Mouse (Mus musculus): Measurements from ENCODE around the gene Cfap44. TPM values are rescaled to one million over a fixed set of nuclear protein-coding genes. Genes with fewer than 3 reads are reported as not detected.

The Cfap44 gene
- polyA plus RNA-seq, 1 experiment from 2014 or later = 2.9 TPM

- ATAC-seq = no peak
- Histone ChIP-seq H3K4me1 (replicated peaks; ENCODE audit: control insufficient read depth, insufficient read depth, low read length) (no peaks in the 10 kb centered on the region), H3K4me3 (replicated peaks; ENCODE audit: low read length) (no peak overlapping the region), H3K4me2 (ENCODE audit: low read length) (no peak overlapping the region), H3K9ac (replicated peaks; ENCODE audit: low read depth, low read length) (no peak overlapping the region), H3K27me3 (replicated peaks; ENCODE audit: control insufficient read depth, insufficient read depth, low read length) (no peaks in the 10 kb centered on the region), H3K36me3 (ENCODE audit: control insufficient read depth, insufficient read depth) (no peaks in the 10 kb centered on the region), H3K9me3 (ENCODE audit: control insufficient read depth, low read length) (no peaks in the 10 kb centered on the region), H3K27ac (ENCODE audit: low read length) (no peak overlapping the region)
- WGBS = 90% methylated on average over 14 of the region's 14 CpGs
Measured at GRCm38 (mm10) chr16:44475281-44475680, 80.7 kb downstream of the Cfap44 start.

- WGBS = 92% methylated on average over 11 of the region's 11 CpGs
- H3K9ac ChIP-seq (replicated peaks; ENCODE audit: low read depth, low read length) = no peak overlapping the region
- H3K4me2 ChIP-seq (ENCODE audit: low read length) = no peak overlapping the region
- no peaks in the 10 kb centered on the region for H3K9me3 ChIP-seq (ENCODE audit: control insufficient read depth, low read length)
- no peaks in the 10 kb centered on the region for H3K36me3 ChIP-seq (ENCODE audit: control insufficient read depth, insufficient read depth)
- H3K27ac ChIP-seq (ENCODE audit: low read length) = no peak overlapping the region
- H3K27me3 ChIP-seq (replicated peaks; ENCODE audit: control insufficient read depth, insufficient read depth, low read length) = no peaks in the 10 kb centered on the region
- no peak for ATAC-seq
- H3K4me1 ChIP-seq (replicated peaks; ENCODE audit: control insufficient read depth, insufficient read depth, low read length) = 0 out of 2 replicates have a peak, but pooled peaks cover 3% of the 10 kb centered on the region
- H3K4me3 ChIP-seq (replicated peaks; ENCODE audit: low read length) = no peak overlapping the region
Measured at GRCm38 (mm10) chr16:44475682-44476375, 81.2 kb downstream of the Cfap44 start.

GRCm38 (mm10) chr16:44478767-44479166 lies 84.2 kb downstream of the Cfap44 start:
- H3K9me3 ChIP-seq (ENCODE audit: control insufficient read depth, low read length) = no peaks in the 10 kb centered on the region
- H3K4me2 ChIP-seq (ENCODE audit: low read length) = no peak overlapping the region
- H3K4me3 ChIP-seq (replicated peaks; ENCODE audit: low read length) = no peak overlapping the region
- H3K4me1 ChIP-seq (replicated peaks; ENCODE audit: control insufficient read depth, insufficient read depth, low read length) = 0 out of 2 replicates have a peak, but pooled peaks cover 8% of the 10 kb centered on the region
- H3K27ac ChIP-seq (ENCODE audit: low read length) = no peak overlapping the region
- WGBS = 37% methylated on average over 18 of the region's 18 CpGs
- H3K27me3 ChIP-seq (replicated peaks; ENCODE audit: control insufficient read depth, insufficient read depth, low read length) = no peaks in the 10 kb centered on the region
- ATAC-seq = no peak
- no peaks in the 10 kb centered on the region for H3K36me3 ChIP-seq (ENCODE audit: control insufficient read depth, insufficient read depth)
- H3K9ac ChIP-seq (replicated peaks; ENCODE audit: low read depth, low read length) = no peak overlapping the region

GRCm38 (mm10) chr16:44479852-44480251 lies 85.3 kb downstream of the Cfap44 start:
- H3K9me3 ChIP-seq (ENCODE audit: control insufficient read depth, low read length) = no peaks in the 10 kb centered on the region
- H3K27me3 ChIP-seq (replicated peaks; ENCODE audit: control insufficient read depth, insufficient read depth, low read length) = no peaks in the 10 kb centered on the region
- H3K4me1 ChIP-seq (replicated peaks; ENCODE audit: control insufficient read depth, insufficient read depth, low read length) = peaks cover 8% of the 10 kb centered on the region; the same call in 1 of the 2 replicates
- 80% methylated on average over 14 of the region's 14 CpGs for WGBS
- no peak overlapping the region for H3K4me3 ChIP-seq (replicated peaks; ENCODE audit: low read length)
- H3K36me3 ChIP-seq (ENCODE audit: control insufficient read depth, insufficient read depth) = no peaks in the 10 kb centered on the region
- no peak overlapping the region for H3K9ac ChIP-seq (replicated peaks; ENCODE audit: low read depth, low read length)
- H3K4me2 ChIP-seq (ENCODE audit: low read length) = no peak overlapping the region
- no peak for ATAC-seq
- no peak overlapping the region for H3K27ac ChIP-seq (ENCODE audit: low read length)

- Histone ChIP-seq H3K9me3 (ENCODE audit: control insufficient read depth, low read length) (no peaks in the 10 kb centered on the region), H3K9ac (replicated peaks; ENCODE audit: low read depth, low read length) (no peak overlapping the region), H3K27me3 (replicated peaks; ENCODE audit: control insufficient read depth, insufficient read depth, low read length) (no peaks in the 10 kb centered on the region), H3K4me1 (replicated peaks; ENCODE audit: control insufficient read depth, insufficient read depth, low read length) (peaks cover 8% of the 10 kb centered on the region; the same call in 1 of the 2 replicates), H3K36me3 (ENCODE audit: control insufficient read depth, insufficient read depth) (no peaks in the 10 kb centered on the region), H3K4me3 (replicated peaks; ENCODE audit: low read length) (no peak overlapping the region), H3K27ac (ENCODE audit: low read length) (no peak overlapping the region), H3K4me2 (ENCODE audit: low read length) (no peak overlapping the region)
- WGBS = 50% methylated on average over 7 of the region's 7 CpGs
- no peak for ATAC-seq
Measured at GRCm38 (mm10) chr16:44480616-44481015, 86.0 kb downstream of the Cfap44 start.

- no peaks in the 10 kb centered on the region for H3K27me3 ChIP-seq (replicated peaks; ENCODE audit: control insufficient read depth, insufficient read depth, low read length)
- peaks cover 15% of the 10 kb centered on the region for H3K4me1 ChIP-seq (replicated peaks; ENCODE audit: control insufficient read depth, insufficient read depth, low read length)
- H3K4me3 ChIP-seq (replicated peaks; ENCODE audit: low read length) = no peak overlapping the region
- WGBS = 33% methylated on average over 28 of the region's 28 CpGs
- H3K36me3 ChIP-seq (ENCODE audit: control insufficient read depth, insufficient read depth) = no peaks in the 10 kb centered on the region
- H3K9me3 ChIP-seq (ENCODE audit: control insufficient read depth, low read length) = no peaks in the 10 kb centered on the region
- H3K4me2 ChIP-seq (ENCODE audit: low read length) = 0 out of 2 replicates have a peak overlapping the region, but pooled peaks have one; percentile 4
- no peak overlapping the region for H3K27ac ChIP-seq (ENCODE audit: low read length)
- ATAC-seq = no peak
- H3K9ac ChIP-seq (replicated peaks; ENCODE audit: low read depth, low read length) = no peak overlapping the region
Measured at GRCm38 (mm10) chr16:44481599-44482593, 87.3 kb downstream of the Cfap44 start.

- 4% methylated on average over 7 of the region's 7 CpGs for WGBS
- Histone ChIP-seq H3K9ac (replicated peaks; ENCODE audit: low read depth, low read length) (no peak overlapping the region), H3K36me3 (ENCODE audit: control insufficient read depth, insufficient read depth) (no peaks in the 10 kb centered on the region; the same call in 1 of the 2 replicates), H3K4me1 (replicated peaks; ENCODE audit: control insufficient read depth, insufficient read depth, low read length) (peaks cover 15% of the 10 kb centered on the region), H3K9me3 (ENCODE audit: control insufficient read depth, low read length) (no peaks in the 10 kb centered on the region), H3K27me3 (replicated peaks; ENCODE audit: control insufficient read depth, insufficient read depth, low read length) (no peaks in the 10 kb centered on the region), H3K27ac (ENCODE audit: low read length) (no peak overlapping the region), H3K4me3 (replicated peaks; ENCODE audit: low read length) (no peak overlapping the region), H3K4me2 (ENCODE audit: low read length) (no peak overlapping the region)
- peak; percentile 32 for ATAC-seq
Measured at GRCm38 (mm10) chr16:44484079-44484478, 89.5 kb downstream of the Cfap44 start.

GRCm38 (mm10) chr16:44484831-44485230 lies 90.2 kb downstream of the Cfap44 start:
- Histone ChIP-seq H3K4me3 (replicated peaks; ENCODE audit: low read length) (no peak overlapping the region), H3K27ac (ENCODE audit: low read length) (no peak overlapping the region), H3K36me3 (ENCODE audit: control insufficient read depth, insufficient read depth) (no peaks in the 10 kb centered on the region; the same call in 1 of the 2 replicates), H3K4me1 (replicated peaks; ENCODE audit: control insufficient read depth, insufficient read depth, low read length) (peaks cover 15% of the 10 kb centered on the region), H3K9ac (replicated peaks; ENCODE audit: low read depth, low read length) (no peak overlapping the region), H3K9me3 (ENCODE audit: control insufficient read depth, low read length) (no peaks in the 10 kb centered on the region), H3K4me2 (ENCODE audit: low read length) (no peak overlapping the region), H3K27me3 (replicated peaks; ENCODE audit: control insufficient read depth, insufficient read depth, low read length) (no peaks in the 10 kb centered on the region)
- ATAC-seq = no peak
- WGBS = 81% methylated on average over 10 of the region's 10 CpGs

- no peak overlapping the region for H3K9ac ChIP-seq (replicated peaks; ENCODE audit: low read depth, low read length)
- H3K36me3 ChIP-seq (ENCODE audit: control insufficient read depth, insufficient read depth) = peaks cover 2% of the 10 kb centered on the region; the same call in 1 of the 2 replicates
- no peak for ATAC-seq
- no peak overlapping the region for H3K4me2 ChIP-seq (ENCODE audit: low read length)
- H3K4me3 ChIP-seq (replicated peaks; ENCODE audit: low read length) = no peak overlapping the region
- H3K4me1 ChIP-seq (replicated peaks; ENCODE audit: control insufficient read depth, insufficient read depth, low read length) = peaks cover 14% of the 10 kb centered on the region
- 55% methylated on average over 8 of the region's 8 CpGs for WGBS
- no peaks in the 10 kb centered on the region for H3K9me3 ChIP-seq (ENCODE audit: control insufficient read depth, low read length)
- H3K27ac ChIP-seq (ENCODE audit: low read length) = no peak overlapping the region
- no peaks in the 10 kb centered on the region for H3K27me3 ChIP-seq (replicated peaks; ENCODE audit: control insufficient read depth, insufficient read depth, low read length)
Measured at GRCm38 (mm10) chr16:44485691-44486090, 91.1 kb downstream of the Cfap44 start.
